Mouse (Mus musculus): ENCODE measurements around the gene Ccdc137. TPM values are rescaled to one million over a fixed set of nuclear protein-coding genes. Genes with fewer than 3 reads are reported as not detected.

Ccdc137 gene
- 10 to 100 TPM; 33.7 to 40.9 TPM for total RNA-seq (2023)

DNA sequence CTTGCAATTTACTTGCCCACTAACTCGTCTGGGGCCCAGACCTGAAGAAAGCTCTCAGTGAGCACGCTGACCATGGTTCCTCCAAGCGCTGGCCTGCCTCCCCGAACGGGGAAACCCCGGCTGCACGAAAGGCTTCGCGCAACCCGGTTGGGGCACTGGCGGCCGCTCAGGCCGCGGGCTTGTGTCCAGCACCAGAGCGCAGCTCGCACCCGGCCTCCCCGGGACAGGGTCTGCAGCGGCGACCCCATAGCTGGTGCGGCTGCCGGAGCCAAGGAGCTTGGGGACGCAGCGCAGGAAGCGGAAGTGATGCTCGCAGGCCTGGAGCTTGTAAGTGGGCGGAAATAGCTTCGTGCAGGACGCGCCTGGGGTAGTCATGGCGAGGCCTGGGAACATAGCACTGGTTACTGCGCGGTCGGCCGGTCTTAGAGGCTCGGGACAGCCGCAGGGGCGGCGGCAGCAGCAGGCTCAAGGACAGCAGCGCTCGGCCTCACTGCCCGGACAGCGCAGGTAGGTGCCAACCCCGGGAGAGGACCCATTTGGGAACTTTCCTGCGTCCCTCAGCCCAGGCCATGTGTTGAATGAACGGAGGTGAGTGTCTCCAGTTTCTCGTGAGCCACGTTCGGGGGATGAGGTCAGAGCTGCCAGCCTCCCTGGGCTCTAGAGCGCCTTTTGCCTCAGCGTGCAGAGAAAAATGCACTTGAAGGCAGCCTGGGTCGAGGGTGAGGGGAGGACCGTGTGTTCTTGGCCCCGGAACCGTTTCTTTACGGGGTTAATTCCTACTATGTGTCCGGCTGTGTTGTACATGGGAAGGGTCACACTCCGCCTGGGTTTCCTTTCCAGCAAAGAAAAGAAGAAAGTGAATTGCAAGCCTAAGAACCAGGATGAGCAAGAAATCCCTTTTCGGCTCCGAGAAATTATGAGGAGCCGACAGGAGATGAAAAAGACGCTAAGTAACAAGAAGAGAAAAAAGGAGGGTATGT, at the start of gene Ccdc137, which contains the start of gene Oxld1:
Gene Ccdc137, plus strand, starts transcription at position 344 of the 980 bp plus-strand sequence.
Gene Oxld1, minus strand, starts transcription at position 297 of the 980 bp plus-strand sequence.

DNA sequence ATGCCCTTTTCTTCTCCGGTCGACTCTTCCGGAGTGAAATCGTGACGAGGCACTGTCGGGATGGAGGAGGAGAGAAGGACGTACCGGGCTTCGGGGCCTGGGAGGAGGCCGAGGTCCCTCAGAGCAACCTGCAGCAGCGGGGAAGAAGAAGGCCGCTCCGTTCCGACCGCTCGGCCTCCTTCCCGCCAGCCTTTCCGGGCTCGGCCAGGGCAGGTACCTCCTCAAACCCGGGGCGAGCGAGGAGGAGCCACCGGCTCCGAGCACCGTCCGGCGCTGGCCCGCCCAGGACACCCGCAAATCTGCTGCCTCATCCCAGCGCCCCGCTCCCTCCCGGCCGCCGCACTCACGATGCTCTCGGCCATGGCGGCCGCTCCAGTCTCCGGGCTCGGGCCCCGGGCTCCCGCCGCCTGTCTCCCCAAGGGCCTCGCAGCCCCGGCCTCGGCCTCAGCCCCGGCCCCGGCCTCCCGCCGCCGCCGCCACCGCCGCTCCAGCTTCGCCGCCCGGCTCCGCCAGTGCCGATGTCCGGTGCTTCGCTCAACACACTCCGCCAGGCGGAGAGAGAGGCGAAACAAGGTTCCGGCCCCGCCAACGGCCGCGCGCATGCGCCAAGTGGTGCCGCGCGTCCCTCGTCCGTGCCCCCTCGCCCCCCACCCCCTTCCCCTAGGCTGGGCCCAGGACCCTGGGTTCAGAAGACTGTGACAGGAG, 20.6 kb upstream of the Ccdc137 start, which contains the start of gene Nploc4:
Gene Nploc4, minus strand, starts transcription at position 557 of the 705 bp plus-strand sequence.

DNA sequence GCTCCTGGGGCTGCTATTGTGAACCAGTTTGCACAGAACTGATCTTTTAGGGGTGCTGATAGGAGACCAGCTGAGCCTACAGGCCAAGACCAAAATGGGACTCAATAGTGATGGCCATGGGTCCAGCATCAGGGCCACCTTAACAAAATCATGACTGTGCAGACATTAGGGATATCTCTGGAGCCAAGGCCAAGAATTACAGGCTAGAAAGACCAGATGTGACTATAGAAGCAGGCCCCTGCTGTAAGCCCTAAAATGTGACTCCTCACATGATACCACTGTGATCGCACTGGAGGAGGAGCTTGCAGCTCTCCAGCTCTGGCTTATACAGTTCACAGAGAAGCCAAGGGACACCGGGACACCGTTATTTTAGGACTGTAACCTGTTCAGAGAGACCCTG, 15.6 kb upstream of the Ccdc137 start, which contains the start of gene Tspan10:
Gene Tspan10, plus strand, starts transcription at position 301 of the 400 bp plus-strand sequence.

DNA sequence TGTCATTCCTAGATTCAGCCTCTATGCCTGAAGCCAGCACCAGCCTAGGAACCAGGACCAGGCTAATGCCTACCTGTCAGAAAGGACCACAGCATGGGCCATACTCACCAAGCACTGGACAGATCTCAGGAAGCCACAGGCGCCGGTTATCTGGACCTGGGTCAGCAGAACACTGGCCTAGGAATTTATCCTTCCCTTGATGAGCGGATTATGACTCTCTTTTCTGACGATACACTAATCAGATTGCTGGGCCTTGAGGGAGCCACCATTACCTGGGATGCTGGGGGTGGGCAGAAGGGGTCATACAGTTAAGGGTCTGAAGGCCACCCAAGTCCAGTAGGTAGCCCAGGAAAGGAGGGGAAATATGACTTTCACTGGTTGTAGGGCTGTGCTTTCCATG, 4.6 kb upstream of the Ccdc137 start, which contains the start of gene Pde6g:
Gene Pde6g, minus strand, starts transcription at position 195 of the 400 bp plus-strand sequence.

DNA sequence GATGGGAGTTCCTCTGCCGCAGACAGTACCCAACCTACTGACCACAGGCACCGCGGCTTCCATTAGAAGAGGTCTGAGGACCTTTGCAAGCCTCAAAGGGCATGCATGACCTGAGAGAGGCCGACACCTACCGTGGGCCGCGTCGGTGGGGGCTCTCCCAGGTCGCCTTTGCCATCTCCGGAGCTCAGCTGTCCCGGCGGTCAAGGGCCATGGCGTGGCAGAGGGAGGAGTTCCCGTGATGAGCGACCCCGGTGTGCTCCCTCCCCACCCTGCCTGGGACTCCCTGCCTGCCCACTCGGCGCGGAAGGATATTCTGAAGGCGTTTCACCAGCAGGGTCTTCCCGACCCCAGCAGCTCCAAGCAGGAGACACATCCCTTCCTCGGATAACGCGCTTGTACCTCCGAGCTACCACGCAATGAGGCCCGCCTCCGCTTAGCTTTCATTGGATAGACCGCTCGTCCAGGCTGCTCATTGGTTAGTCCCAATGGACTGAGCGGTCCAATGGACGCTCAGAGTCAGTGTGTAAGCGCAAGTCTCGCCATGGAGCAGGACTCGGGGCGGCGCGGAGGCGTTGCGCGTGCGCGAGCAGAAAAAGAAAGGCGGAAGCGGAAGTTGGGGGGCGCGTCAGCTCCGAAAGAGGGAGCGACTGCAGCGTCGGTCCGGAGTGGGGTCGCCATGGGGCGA, 9.3 kb downstream of the Ccdc137 start, which contains the start of gene Arl16:
Gene Arl16, minus strand, starts transcription at position 557 of the 685 bp plus-strand sequence.

DNA sequence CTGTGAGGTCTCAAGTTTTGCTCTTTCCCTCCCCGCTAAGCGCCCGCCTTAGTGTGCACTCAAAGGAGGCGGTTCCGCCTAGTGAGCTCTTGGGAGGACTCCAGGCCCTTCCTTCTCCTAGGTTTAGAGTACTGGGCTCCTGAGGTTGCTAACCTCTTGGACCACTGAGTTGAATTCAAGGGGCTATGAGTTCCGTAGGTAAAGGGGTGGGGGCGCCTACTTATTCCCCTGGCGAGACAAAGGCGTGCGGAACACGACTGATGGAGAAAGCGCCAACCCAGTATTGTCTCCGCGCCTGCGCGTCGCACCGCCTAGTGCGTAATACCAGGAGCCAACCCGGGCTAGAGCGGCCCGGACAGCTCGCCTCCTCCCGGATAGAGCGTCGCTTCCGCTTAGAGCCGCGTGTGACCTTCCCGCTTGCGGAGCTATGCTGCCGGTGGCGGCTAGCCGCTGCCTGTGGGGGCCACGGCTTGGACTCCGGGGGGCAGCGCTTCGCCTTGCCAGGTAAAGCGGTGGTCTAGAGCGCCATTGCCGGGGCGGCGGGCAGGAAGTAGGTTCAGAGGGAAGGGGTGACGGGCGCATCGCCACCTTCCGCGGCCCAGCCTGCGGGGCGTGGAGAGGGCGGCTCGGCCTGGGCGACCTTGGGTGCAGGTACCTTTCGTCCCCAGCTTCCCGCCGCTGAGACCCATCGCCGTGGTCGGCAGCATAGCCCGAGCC, 26.5 kb downstream of the Ccdc137 start, which contains the start of gene Mrpl12:
Gene Mrpl12, plus strand, starts transcription at position 349 of the 717 bp plus-strand sequence.

DNA sequence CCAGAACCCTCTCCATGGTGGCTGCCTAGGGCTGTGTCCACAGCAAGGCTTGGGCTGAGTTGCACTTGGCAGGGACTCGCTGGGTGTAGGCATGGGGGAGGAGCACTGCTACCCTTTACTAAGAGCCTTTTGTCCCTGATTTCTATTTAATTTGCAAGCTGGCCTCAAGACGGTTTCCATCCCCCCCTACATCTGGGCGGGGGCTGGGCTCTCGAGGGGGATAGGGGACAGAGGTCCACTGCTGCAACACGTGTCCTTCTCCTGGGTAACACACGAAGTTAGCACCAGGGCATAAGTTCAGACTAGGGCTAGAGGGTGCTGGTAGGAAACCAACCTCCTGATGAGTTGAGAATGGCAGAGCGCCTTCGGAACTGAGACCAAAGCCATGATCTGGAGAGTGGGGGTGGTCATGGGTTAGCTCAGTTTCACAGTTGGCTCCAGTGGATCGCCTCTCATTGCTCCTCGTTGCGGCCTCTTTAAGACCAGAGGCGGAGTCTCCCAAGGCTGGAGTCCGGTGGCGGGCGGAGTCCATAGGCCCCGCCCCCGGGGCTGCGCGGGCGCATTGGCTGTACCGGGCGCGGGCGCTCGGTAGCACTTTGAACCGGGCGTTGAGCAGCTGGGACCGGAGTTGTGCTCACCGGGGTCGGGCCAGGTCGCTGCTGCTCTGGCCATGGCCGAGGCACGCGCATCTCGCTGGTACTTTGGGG, 33.6 kb downstream of the Ccdc137 start, which contains the start of gene Slc25a10:
Gene Slc25a10, plus strand, starts transcription at position 524 of the 707 bp plus-strand sequence.

Other genes with a start within 250 kb of the Ccdc137 start
- gene Bahcc1, start 225.2 kb upstream of the Ccdc137 start, total RNA-seq (2023): under 1 TPM; 0.47 to 0.82 TPM
- 1,000 to 10,000 TPM; 1,363 to 1,496 TPM for gene Actg1, start 109.6 kb upstream of the Ccdc137 start, total RNA-seq (2023)
- under 1 TPM in 1 of 2 experiments, not detected in 1; 0.99 TPM for gene Fscn2, start 96.6 kb upstream of the Ccdc137 start, total RNA-seq (2023)
- gene Faap100, start 79.4 kb upstream of the Ccdc137 start, total RNA-seq (2023): 10 to 100 TPM; 24.9 to 26.5 TPM
- 10 to 100 TPM; 61.3 to 61.5 TPM for gene Nploc4, start 20.4 kb upstream of the Ccdc137 start, total RNA-seq (2023)
- gene Tspan10, start 15.5 kb upstream of the Ccdc137 start, total RNA-seq (2023): 10 to 100 TPM; 10.1 to 87.3 TPM
- gene Pde6g, start 4.6 kb upstream of the Ccdc137 start, total RNA-seq (2023): under 1 TPM in 1 of 2 experiments, not detected in 1; 0.55 TPM
- 1 to 10 TPM; 6.0 TPM for gene Oxld1, start within 50 bp of the Ccdc137 start, total RNA-seq (2023)
- gene Arl16, start 9.5 kb downstream of the Ccdc137 start, total RNA-seq (2023): 10 to 100 TPM; 14.0 to 17.5 TPM
- gene Mrpl12, start 26.5 kb downstream of the Ccdc137 start, total RNA-seq (2023): 10 to 100 TPM; 39.9 to 42.8 TPM
- gene Slc25a10, start 33.7 kb downstream of the Ccdc137 start, total RNA-seq (2023): 10 to 100 TPM; 11.3 to 13.5 TPM
- gene Gcgr, start 72.6 kb downstream of the Ccdc137 start, total RNA-seq (2023): not detected
- 10 to 100 TPM; 41.4 to 41.6 TPM for gene Mcrip1, start 91.6 kb downstream of the Ccdc137 start, total RNA-seq (2023)
- not detected for gene Ppp1r27, start 93.0 kb downstream of the Ccdc137 start, total RNA-seq (2023)
- 100 to 1,000 TPM; 159 to 168 TPM for gene P4hb, start 115.1 kb downstream of the Ccdc137 start, total RNA-seq (2023)
- gene Arhgdia, start 123.5 kb downstream of the Ccdc137 start, total RNA-seq (2023): 100 to 1,000 TPM; 410 to 436 TPM
- 100 to 1,000 TPM; 112 to 138 TPM for gene Alyref, start 140.2 kb downstream of the Ccdc137 start, total RNA-seq (2023)
- 10 to 100 TPM; 80.1 to 83.9 TPM for gene Anapc11, start 140.3 kb downstream of the Ccdc137 start, total RNA-seq (2023)
- gene Npb, start 150.4 kb downstream of the Ccdc137 start, total RNA-seq (2023): 1 to 10 TPM; 2.4 to 4.5 TPM
- 100 to 1,000 TPM; 131 to 143 TPM for gene Pcyt2, start 159.8 kb downstream of the Ccdc137 start, total RNA-seq (2023)
- gene Sirt7, start 167.1 kb downstream of the Ccdc137 start, total RNA-seq (2023): 100 to 1,000 TPM; 132 to 138 TPM
- gene Mafg, start 175.5 kb downstream of the Ccdc137 start, total RNA-seq (2023): 10 to 100 TPM; 26.8 to 34.7 TPM
- 1 to 10 TPM; 1.8 to 2.8 TPM for gene Pycr1, start 185.7 kb downstream of the Ccdc137 start, total RNA-seq (2023)
- not detected for gene Myadml2, start 190.0 kb downstream of the Ccdc137 start, total RNA-seq (2023)
- not detected for gene Notum, start 203.1 kb downstream of the Ccdc137 start, total RNA-seq (2023)
- 100 to 1,000 TPM; 100 to 106 TPM for gene Aspscr1, start 214.9 kb downstream of the Ccdc137 start, total RNA-seq (2023)

All from T-cell, adult 66 days (primary cell).